Mouse (Mus musculus): ENCODE data around the gene Nrros.

Gene Nrros

DNA sequence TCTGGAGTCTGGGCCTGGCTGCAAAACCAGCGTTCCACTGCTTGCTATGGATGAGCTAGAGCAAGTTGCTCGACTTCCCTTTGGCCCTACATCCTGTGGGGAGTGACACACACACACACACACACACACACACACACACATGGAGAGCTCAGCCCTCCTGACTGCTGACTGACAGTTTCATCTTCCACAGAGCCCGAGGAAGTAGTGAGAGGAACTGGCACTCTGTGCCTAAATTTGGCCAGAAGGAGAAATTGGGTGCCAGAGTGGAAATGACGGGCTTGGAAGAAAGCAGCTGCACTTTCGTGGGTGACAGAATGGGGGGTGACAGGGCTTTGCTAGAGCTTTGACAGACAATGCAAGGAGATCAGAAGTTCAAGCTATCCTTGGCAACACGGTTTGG, 23.7 kb upstream of the Nrros start:
- Histone ChIP-seq H3K4me1 (replicated peaks; ENCODE audit: low read depth, low read length) (peaks cover 9% of the 10 kb centered on the region), H3K36me3 (ENCODE audit: insufficient read depth, low read length) (no peaks in the 10 kb centered on the region), H3K27me3 (ENCODE audit: insufficient read depth, low read length) (peaks cover 9% of the 10 kb centered on the region), H3K4me3 (replicated peaks; ENCODE audit: low read length) (no peak overlapping the region), H3K9me3 (ENCODE audit: low read length) (peaks cover 3% of the 10 kb centered on the region; the same call in 1 of the 2 replicates)
- TF ChIP-seq NANOG (IDR thresholded peaks at IDR 0.05; ENCODE audit: borderline replicate concordance, low read length) (no peak), POU5F1 (IDR thresholded peaks at IDR 0.05; ENCODE audit: borderline replicate concordance, low read length) (no peak), CTCF (conservative IDR thresholded peaks at IDR 0.05; ENCODE audit: low read length) (no peak)

DNA sequence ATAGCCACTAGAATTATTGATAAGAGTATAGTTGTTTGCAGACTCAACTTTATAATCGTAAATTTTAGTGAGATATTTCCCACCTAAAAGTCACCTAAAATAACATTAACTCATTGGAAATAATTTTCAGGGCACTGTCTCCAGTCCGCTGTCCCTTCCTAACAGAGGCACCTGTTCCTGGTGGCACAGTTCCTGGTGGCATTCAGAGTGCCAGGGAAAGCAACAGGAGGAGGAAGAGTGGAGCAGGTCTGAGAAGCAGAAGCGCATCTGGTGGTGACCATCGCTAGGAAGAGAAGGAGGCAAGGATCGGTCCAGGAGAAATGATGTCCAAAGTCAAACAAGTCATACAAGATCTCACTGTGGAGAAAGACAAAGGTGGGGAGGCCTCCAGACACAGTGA, 20.7 kb upstream of the Nrros start:
- peaks cover 9% of the 10 kb centered on the region for H3K4me1 ChIP-seq (replicated peaks; ENCODE audit: low read depth, low read length)
- no peak for TF ChIP-seq NANOG (IDR thresholded peaks at IDR 0.05; ENCODE audit: borderline replicate concordance, low read length)
- TF ChIP-seq CTCF (conservative IDR thresholded peaks at IDR 0.05; ENCODE audit: low read length): no peak
- TF ChIP-seq POU5F1 (IDR thresholded peaks at IDR 0.05; ENCODE audit: borderline replicate concordance, low read length): no peak
- H3K4me3 ChIP-seq (replicated peaks; ENCODE audit: low read length): no peak overlapping the region
- no peaks in the 10 kb centered on the region for H3K9me3 ChIP-seq (ENCODE audit: low read length)
- H3K36me3 ChIP-seq (ENCODE audit: insufficient read depth, low read length): no peaks in the 10 kb centered on the region
- H3K27me3 ChIP-seq (ENCODE audit: insufficient read depth, low read length): peaks cover 9% of the 10 kb centered on the region

DNA sequence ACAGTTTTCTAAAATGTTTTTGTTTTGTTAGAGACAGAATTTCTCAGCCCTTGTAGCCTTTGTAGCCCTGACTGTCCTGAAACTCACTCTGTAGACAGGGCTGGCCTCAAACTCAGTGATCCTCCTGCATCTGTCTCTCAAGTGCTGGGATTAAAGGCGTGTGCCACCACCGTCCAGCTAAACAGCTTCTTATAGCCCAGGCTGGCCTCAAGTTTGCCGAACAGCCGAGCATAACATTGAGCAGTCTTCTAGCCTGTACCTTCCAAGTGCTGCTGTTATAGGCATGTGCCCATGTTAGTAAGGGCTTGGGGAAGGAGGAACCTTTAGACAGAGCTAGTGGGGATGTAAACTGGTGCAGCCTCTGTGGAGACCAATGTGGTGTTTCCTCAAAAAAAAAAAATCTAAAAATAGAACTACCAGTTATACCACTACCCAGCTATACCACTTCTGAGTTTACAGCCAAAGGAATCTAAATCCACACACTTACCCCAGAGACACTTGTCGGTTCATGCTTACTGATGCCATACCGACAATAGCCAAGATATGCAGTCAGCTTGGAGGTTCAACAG, 14.0 kb upstream of the Nrros start, which contains the start of gene Bex6:
Gene Bex6 (plus strand): TSS at position 491 of the 569 bp plus-strand sequence.
- TF ChIP-seq CTCF (conservative IDR thresholded peaks at IDR 0.05; ENCODE audit: low read length) (no peak), POU5F1 (IDR thresholded peaks at IDR 0.05; ENCODE audit: borderline replicate concordance, low read length) (no peak), NANOG (IDR thresholded peaks at IDR 0.05; ENCODE audit: borderline replicate concordance, low read length) (no peak)
- H3K9me3 ChIP-seq (ENCODE audit: low read length): peaks cover 8% of the 10 kb centered on the region; the same call in 1 of the 2 replicates
- no peak within 1 kb of the TSS for H3K4me3 ChIP-seq (replicated peaks; ENCODE audit: low read length)
- H3K27me3 ChIP-seq (ENCODE audit: insufficient read depth, low read length): no peaks in the 10 kb centered on the region
- peaks cover 27% of the 10 kb centered on the region for H3K4me1 ChIP-seq (replicated peaks; ENCODE audit: low read depth, low read length)
- H3K36me3 ChIP-seq (ENCODE audit: insufficient read depth, low read length): no peaks in the 10 kb centered on the region

DNA sequence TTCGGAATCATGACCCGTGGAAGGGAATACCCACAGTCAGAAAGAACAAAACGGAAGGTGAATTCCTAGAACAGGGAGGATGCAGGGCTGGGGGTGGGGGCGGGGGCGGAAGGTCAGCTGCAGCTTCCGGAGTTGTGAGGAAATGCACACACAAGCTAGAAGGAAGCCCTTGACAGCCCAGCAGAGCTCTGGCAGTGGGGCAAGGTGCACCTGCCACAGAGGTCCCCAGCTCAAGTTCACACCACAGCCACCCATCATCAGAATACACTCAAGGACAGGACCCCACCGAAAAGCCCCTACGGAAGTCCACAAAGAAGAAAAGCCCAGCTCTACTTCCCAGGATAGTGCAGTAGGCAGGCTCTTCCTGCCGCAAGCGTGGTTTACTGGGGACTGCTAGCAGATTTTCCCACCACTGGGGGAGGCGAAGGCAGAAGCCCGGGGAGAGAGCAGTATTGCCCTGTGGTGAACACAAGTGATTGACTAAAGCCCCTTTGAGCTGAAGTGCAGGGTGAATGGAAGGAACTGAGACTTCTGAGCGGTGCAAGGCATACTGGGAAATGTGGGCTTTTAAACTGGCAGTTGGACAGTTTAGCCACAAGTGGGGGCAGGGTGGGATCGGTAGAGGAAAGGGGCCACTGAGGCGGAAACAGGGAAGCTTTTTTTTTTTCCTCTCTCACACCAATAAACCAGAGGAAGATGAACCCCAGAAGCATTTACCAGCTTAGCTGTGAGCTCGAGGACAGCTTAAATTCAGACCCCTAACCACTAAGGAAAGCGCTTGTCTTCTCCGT, 11.7 kb upstream of the Nrros start:
- Histone ChIP-seq H3K36me3 (ENCODE audit: insufficient read depth, low read length) (no peaks in the 10 kb centered on the region), H3K27me3 (ENCODE audit: insufficient read depth, low read length) (no peaks in the 10 kb centered on the region), H3K4me3 (replicated peaks; ENCODE audit: low read length) (peak overlapping the region; percentile 50), H3K4me1 (replicated peaks; ENCODE audit: low read depth, low read length) (peaks cover 38% of the 10 kb centered on the region), H3K9me3 (ENCODE audit: low read length) (peaks cover 8% of the 10 kb centered on the region; the same call in 1 of the 2 replicates)
- TF ChIP-seq CTCF (conservative IDR thresholded peaks at IDR 0.05; ENCODE audit: low read length) (no peak), NANOG (IDR thresholded peaks at IDR 0.05; ENCODE audit: borderline replicate concordance, low read length) (no peak), POU5F1 (IDR thresholded peaks at IDR 0.05; ENCODE audit: borderline replicate concordance, low read length) (no peak)

DNA sequence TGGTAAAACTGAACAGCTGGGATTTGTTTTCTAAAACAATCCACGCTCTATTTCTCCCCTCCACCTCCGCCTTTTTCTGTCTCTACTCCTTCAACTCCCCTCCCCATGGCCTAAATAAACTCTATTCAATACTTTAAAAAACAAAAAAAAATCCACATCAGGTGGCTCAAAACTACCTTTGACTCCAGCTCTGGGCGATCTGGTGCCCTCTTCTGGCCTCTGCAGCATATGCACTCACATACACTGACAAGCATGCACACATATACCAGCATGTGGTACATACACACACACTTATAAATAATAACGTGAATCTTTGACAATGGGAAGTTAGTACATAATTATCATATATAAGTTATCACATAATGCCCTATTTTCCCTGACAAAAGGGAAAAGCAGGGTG, 9.6 kb upstream of the Nrros start:
- Histone ChIP-seq H3K36me3 (ENCODE audit: insufficient read depth, low read length) (no peaks in the 10 kb centered on the region), H3K4me1 (replicated peaks; ENCODE audit: low read depth, low read length) (peaks cover 38% of the 10 kb centered on the region), H3K4me3 (replicated peaks; ENCODE audit: low read length) (no peak overlapping the region), H3K9me3 (ENCODE audit: low read length) (peaks cover 8% of the 10 kb centered on the region; the same call in 1 of the 2 replicates), H3K27me3 (ENCODE audit: insufficient read depth, low read length) (0 out of 2 replicates have a peak, but pooled peaks cover 4% of the 10 kb centered on the region)
- no peak for TF ChIP-seq POU5F1 (IDR thresholded peaks at IDR 0.05; ENCODE audit: borderline replicate concordance, low read length)
- TF ChIP-seq CTCF (conservative IDR thresholded peaks at IDR 0.05; ENCODE audit: low read length): peak; percentile 33

DNA sequence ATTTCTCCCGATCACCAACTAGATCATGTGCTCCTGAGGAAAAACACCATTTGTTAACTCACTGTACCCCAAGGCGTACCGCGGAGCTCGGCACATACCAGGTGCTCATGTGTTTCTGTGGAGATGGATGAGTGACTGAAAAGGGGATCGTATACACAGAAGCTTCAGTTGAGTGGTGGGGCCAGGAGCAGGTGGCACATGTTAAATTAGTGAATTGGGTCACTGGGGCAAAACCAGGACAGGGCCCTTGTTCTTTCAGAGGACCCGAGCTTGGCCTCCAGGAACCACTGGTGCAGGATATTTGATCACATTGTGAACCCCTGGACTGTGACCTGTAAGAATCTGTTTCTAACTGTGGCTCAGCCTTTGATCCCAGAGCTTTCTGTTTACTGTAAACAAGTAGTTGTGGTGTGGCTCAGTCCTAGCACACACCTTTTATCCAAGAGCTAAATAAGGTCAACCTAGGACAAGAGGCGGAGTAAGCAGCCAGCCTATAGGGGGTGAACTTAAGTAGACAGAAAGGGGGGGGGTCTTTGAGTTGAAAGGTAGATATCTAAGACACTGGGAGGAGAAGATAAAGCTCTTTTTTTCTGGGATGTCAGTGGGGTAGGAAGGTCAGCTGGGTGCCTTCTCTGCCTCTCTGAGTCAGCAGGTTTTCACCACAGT, 9.1 kb upstream of the Nrros start:
- TF ChIP-seq POU5F1 (IDR thresholded peaks at IDR 0.05; ENCODE audit: borderline replicate concordance, low read length) (no peak), CTCF (conservative IDR thresholded peaks at IDR 0.05; ENCODE audit: low read length) (no peak), NANOG (IDR thresholded peaks at IDR 0.05; ENCODE audit: borderline replicate concordance, low read length) (no peak)
- Histone ChIP-seq H3K4me1 (replicated peaks; ENCODE audit: low read depth, low read length) (peaks cover 38% of the 10 kb centered on the region), H3K4me3 (replicated peaks; ENCODE audit: low read length) (no peak overlapping the region), H3K9me3 (ENCODE audit: low read length) (peaks cover 8% of the 10 kb centered on the region; the same call in 1 of the 2 replicates), H3K36me3 (ENCODE audit: insufficient read depth, low read length) (no peaks in the 10 kb centered on the region), H3K27me3 (ENCODE audit: insufficient read depth, low read length) (0 out of 2 replicates have a peak, but pooled peaks cover 4% of the 10 kb centered on the region)

DNA sequence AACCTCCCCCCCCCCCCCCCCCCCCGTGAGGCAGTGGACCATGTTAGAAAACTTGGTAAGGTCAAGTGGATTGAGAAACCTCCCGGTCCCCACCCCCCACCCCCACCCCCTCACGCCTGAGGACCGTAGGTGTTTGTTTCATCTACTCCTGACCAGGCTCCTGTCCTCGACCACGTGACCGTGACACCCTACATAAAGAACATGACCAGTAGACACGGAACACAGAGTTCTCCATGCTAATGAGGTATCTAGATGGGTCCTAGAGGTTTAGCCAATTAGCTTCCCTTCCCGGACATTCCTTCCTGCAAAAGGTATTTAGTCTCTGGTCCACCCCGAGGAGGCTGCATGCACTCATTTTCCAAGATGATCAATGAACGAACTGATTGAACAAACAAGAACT, 8.0 kb upstream of the Nrros start:
- 0 out of 2 replicates have a peak overlapping the region, but pooled peaks have one; percentile 35 for H3K4me3 ChIP-seq (replicated peaks; ENCODE audit: low read length)
- H3K4me1 ChIP-seq (replicated peaks; ENCODE audit: low read depth, low read length): peaks cover 35% of the 10 kb centered on the region
- H3K36me3 ChIP-seq (ENCODE audit: insufficient read depth, low read length): no peaks in the 10 kb centered on the region
- H3K9me3 ChIP-seq (ENCODE audit: low read length): peaks cover 8% of the 10 kb centered on the region; the same call in 1 of the 2 replicates
- peaks cover 4% of the 10 kb centered on the region; the same call in 1 of the 2 replicates for H3K27me3 ChIP-seq (ENCODE audit: insufficient read depth, low read length)
- TF ChIP-seq CTCF (conservative IDR thresholded peaks at IDR 0.05; ENCODE audit: low read length): no peak
- no peak for TF ChIP-seq NANOG (IDR thresholded peaks at IDR 0.05; ENCODE audit: borderline replicate concordance, low read length)
- TF ChIP-seq POU5F1 (IDR thresholded peaks at IDR 0.05; ENCODE audit: borderline replicate concordance, low read length): no peak
